Mouse (Mus musculus): ENCODE measurements at regions not wholly inside any gene's neighbourhood (a gene's known extent, or its start where the extent isn't known, plus 50 kb on each side); places are given as distances from the start of the nearest gene placed in this dataset.

- Histone ChIP-seq H3K4me3 (ENCODE audit: low read depth, low read length) (no peak overlapping the region), H3K4me2 (no peak overlapping the region), H3K9me3 (ENCODE audit: low read depth, low read length) (no peaks in the 10 kb centered on the region), H3K4me1 (ENCODE audit: insufficient read depth) (no peaks in the 10 kb centered on the region), H3K9ac (no peak overlapping the region), H3K36me3 (ENCODE audit: insufficient read depth) (no peaks in the 10 kb centered on the region), H3K27me3 (ENCODE audit: insufficient read depth, low read length) (no peaks in the 10 kb centered on the region), H3K27ac (ENCODE audit: low read depth) (no peak overlapping the region)
- DNase-seq (no peak), ATAC-seq (ENCODE audit: insufficient read depth) (no peak)
- no peak for TF ChIP-seq CTCF (IDR thresholded peaks at IDR 0.05; ENCODE audit: low read depth)
- WGBS = 78% methylated on average over 6 of the region's 6 CpGs
Measured at GRCm38 (mm10) chr2:169450801-169451200, 136.7 kb downstream of the Gm11011 start.

GRCm38 (mm10) chr2:169447495-169448280, 139.9 kb downstream of the Gm11011 start:
- WGBS = 60% methylated on average over 6 of the region's 6 CpGs
- Histone ChIP-seq H3K27me3 (ENCODE audit: insufficient read depth, low read length) (no peaks in the 10 kb centered on the region), H3K4me1 (ENCODE audit: insufficient read depth) (no peaks in the 10 kb centered on the region), H3K4me2 (no peak overlapping the region), H3K9me3 (ENCODE audit: low read depth, low read length) (no peaks in the 10 kb centered on the region), H3K4me3 (ENCODE audit: low read depth, low read length) (no peak overlapping the region), H3K27ac (ENCODE audit: low read depth) (no peak overlapping the region), H3K9ac (no peak overlapping the region), H3K36me3 (ENCODE audit: insufficient read depth) (no peaks in the 10 kb centered on the region)
- DNase-seq (peak; percentile 32), ATAC-seq (ENCODE audit: insufficient read depth) (no peak)
- no peak for TF ChIP-seq CTCF (IDR thresholded peaks at IDR 0.05; ENCODE audit: low read depth)

- Histone ChIP-seq H3K9me3 (ENCODE audit: low read depth, low read length) (no peaks in the 10 kb centered on the region), H3K4me3 (ENCODE audit: low read depth, low read length) (no peak overlapping the region), H3K9ac (no peak overlapping the region), H3K4me2 (no peak overlapping the region), H3K4me1 (ENCODE audit: insufficient read depth) (no peaks in the 10 kb centered on the region), H3K27me3 (ENCODE audit: insufficient read depth, low read length) (no peaks in the 10 kb centered on the region), H3K27ac (ENCODE audit: low read depth) (no peak overlapping the region), H3K36me3 (ENCODE audit: insufficient read depth) (no peaks in the 10 kb centered on the region)
- WGBS = 80% methylated on average over 5 of the region's 5 CpGs
- no peak for ATAC-seq (ENCODE audit: insufficient read depth)
- TF ChIP-seq CTCF (IDR thresholded peaks at IDR 0.05; ENCODE audit: low read depth) = no peak
- DNase-seq = no peak
Measured at GRCm38 (mm10) chr2:169445877-169446276, 141.7 kb downstream of the Gm11011 start.

- Histone ChIP-seq H3K9ac (no peak overlapping the region), H3K27ac (ENCODE audit: low read depth) (no peak overlapping the region), H3K36me3 (ENCODE audit: insufficient read depth) (no peaks in the 10 kb centered on the region), H3K27me3 (ENCODE audit: insufficient read depth, low read length) (no peaks in the 10 kb centered on the region), H3K4me3 (ENCODE audit: low read depth, low read length) (no peak overlapping the region), H3K4me2 (no peak overlapping the region), H3K4me1 (ENCODE audit: insufficient read depth) (no peaks in the 10 kb centered on the region), H3K9me3 (ENCODE audit: low read depth, low read length) (no peaks in the 10 kb centered on the region)
- WGBS = 87% methylated on average over 12 of the region's 12 CpGs
- no peak for ATAC-seq (ENCODE audit: insufficient read depth)
- TF ChIP-seq CTCF (IDR thresholded peaks at IDR 0.05; ENCODE audit: low read depth) = no peak
- no peak for DNase-seq
Measured at GRCm38 (mm10) chr2:169445371-169445770, 142.2 kb downstream of the Gm11011 start.

- DNase-seq (no peak), ATAC-seq (ENCODE audit: insufficient read depth) (no peak)
- Histone ChIP-seq H3K4me2 (no peak overlapping the region), H3K9ac (no peak overlapping the region), H3K9me3 (ENCODE audit: low read depth, low read length) (no peaks in the 10 kb centered on the region), H3K27ac (ENCODE audit: low read depth) (no peak overlapping the region), H3K27me3 (ENCODE audit: insufficient read depth, low read length) (no peaks in the 10 kb centered on the region), H3K4me3 (ENCODE audit: low read depth, low read length) (no peak overlapping the region), H3K36me3 (ENCODE audit: insufficient read depth) (no peaks in the 10 kb centered on the region), H3K4me1 (ENCODE audit: insufficient read depth) (no peaks in the 10 kb centered on the region)
- 78% methylated on average over 8 of the region's 8 CpGs for WGBS
- no peak for TF ChIP-seq CTCF (IDR thresholded peaks at IDR 0.05; ENCODE audit: low read depth)
Measured at GRCm38 (mm10) chr2:169443271-169443670, 144.3 kb downstream of the Gm11011 start.

GRCm38 (mm10) chr2:169431516-169431915, 156.0 kb downstream of the Gm11011 start:
- 95% methylated on average over 8 of the region's 8 CpGs for WGBS
- H3K27me3 ChIP-seq (ENCODE audit: insufficient read depth, low read length) = no peaks in the 10 kb centered on the region
- ATAC-seq (ENCODE audit: insufficient read depth) (no peak), DNase-seq (no peak)
- H3K9ac ChIP-seq = no peak overlapping the region
- no peak overlapping the region for H3K4me3 ChIP-seq (ENCODE audit: low read depth, low read length)
- no peak overlapping the region for H3K27ac ChIP-seq (ENCODE audit: low read depth)
- no peaks in the 10 kb centered on the region for H3K4me1 ChIP-seq (ENCODE audit: insufficient read depth)
- H3K9me3 ChIP-seq (ENCODE audit: low read depth, low read length) = no peaks in the 10 kb centered on the region
- no peak for TF ChIP-seq CTCF (IDR thresholded peaks at IDR 0.05; ENCODE audit: low read depth)
- no peaks in the 10 kb centered on the region for H3K36me3 ChIP-seq (ENCODE audit: insufficient read depth)
- H3K4me2 ChIP-seq = no peak overlapping the region

- Histone ChIP-seq H3K4me1 (ENCODE audit: insufficient read depth) (no peaks in the 10 kb centered on the region), H3K9me3 (ENCODE audit: low read depth, low read length) (no peaks in the 10 kb centered on the region), H3K36me3 (ENCODE audit: insufficient read depth) (no peaks in the 10 kb centered on the region), H3K27me3 (ENCODE audit: insufficient read depth, low read length) (no peaks in the 10 kb centered on the region), H3K27ac (ENCODE audit: low read depth) (no peak overlapping the region), H3K9ac (no peak overlapping the region), H3K4me3 (ENCODE audit: low read depth, low read length) (no peak overlapping the region), H3K4me2 (no peak overlapping the region)
- no peak for DNase-seq
- 91% methylated on average over 7 of the region's 7 CpGs for WGBS
- ATAC-seq (ENCODE audit: insufficient read depth) = no peak
- no peak for TF ChIP-seq CTCF (IDR thresholded peaks at IDR 0.05; ENCODE audit: low read depth)
Measured at GRCm38 (mm10) chr2:169429411-169429810, 158.1 kb downstream of the Gm11011 start.

Data from lung, embryonic 14.5 days (tissue).